In the genomic region with DNA sequence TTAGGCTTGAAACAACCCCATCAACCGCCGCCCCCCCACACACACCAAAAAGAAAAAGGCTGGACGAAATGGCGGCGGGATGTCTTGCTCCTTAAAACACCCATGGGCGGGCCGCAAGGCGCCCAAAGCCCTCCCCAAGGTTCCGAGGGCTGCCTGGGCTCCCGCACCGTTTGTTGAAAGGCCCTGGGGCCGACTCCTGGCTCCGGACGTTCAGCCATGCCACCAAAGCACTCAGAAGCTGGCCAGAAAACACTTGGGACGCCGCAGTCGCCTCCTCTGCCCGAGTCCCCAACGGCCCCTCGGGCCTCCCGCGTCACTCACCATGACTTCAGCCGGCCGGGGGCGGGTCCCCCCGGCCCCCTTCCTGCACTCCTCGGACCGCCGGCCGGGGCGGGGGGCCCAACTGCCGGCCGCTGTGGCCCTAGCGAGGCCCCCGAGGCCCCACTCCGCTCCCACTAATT, we compare ENCODE assay signal across 8 mouse cellular contexts. TPM values are rescaled to one million over a fixed set of nuclear protein-coding genes. Genes with fewer than 3 reads are reported as not detected.
A peak's percentile ranks its signal among the peaks of the same experiment; 100 is the strongest.
DNase-seq lines count a peak whose midpoint lies in the region; ATAC-seq and TF ChIP-seq lines count a peak whose summit lies in the region.

No protein-coding gene starts in this region.

- WGBS in heart, embryonic 12.5 days = under 1% methylated on average over 33 of the region's 36 CpGs
- under 1% methylated on average over 34 of the region's 36 CpGs for WGBS in forebrain, embryonic 12.5 days
- 1% methylated on average over 30 of the region's 36 CpGs for WGBS in liver, embryonic 13.5 days (ENCODE audit: insufficient replicate concordance)
- 2% methylated on average over 28 of the region's 36 CpGs for WGBS in olfactory bulb, adult 2 months

- no peaks in the 10 kb centered on the region for H3K9me3 ChIP-seq in heart, embryonic 12.5 days (replicated peaks)
- H3K9me3 ChIP-seq in forebrain, embryonic 12.5 days = no peaks in the 10 kb centered on the region
- no peaks in the 10 kb centered on the region for H3K9me3 ChIP-seq in liver, embryonic 13.5 days (replicated peaks)

- intact Hi-C loops in heart, postnatal 25 days (cut with DNase I) = loop anchor here (5.0 kb wide), 3 partner anchors 55 to 155 kb away; partner anchors contain the start of genes Ppp6r1 and Zfp628

- DNase-seq in heart, postnatal 25 days (ENCODE audit: low spot score) = no peak
- DNase-seq in thymus, postnatal 10 days (ENCODE audit: low spot score in 2 of 2) = peak; percentile 34 to 56
- no peak for DNase-seq in thymus, postnatal 25 days
- DNase-seq in liver, embryonic 13.5 days = no peak

- peak overlapping the region; percentile 87 for H3K27ac ChIP-seq in heart, embryonic 12.5 days (ENCODE audit: poor library complexity, severe bottlenecking)
- peak overlapping the region; percentile 95 for H3K27ac ChIP-seq in forebrain, embryonic 12.5 days
- peak overlapping the region; percentile 92 for H3K27ac ChIP-seq in liver, embryonic 13.5 days
- H3K27ac ChIP-seq in olfactory bulb, adult 2 months (ENCODE audit: insufficient read depth, low read depth, low read length) = peak overlapping the region; percentile 97; the same call in 1 of the 2 replicates

- TF ChIP-seq CTCF in olfactory bulb, adult 2 months (IDR thresholded peaks at IDR 0.05; ENCODE audit: insufficient read depth, low read depth, low read length) = no peak

- peak overlapping the region; percentile 100 for H3K4me3 ChIP-seq in heart, embryonic 12.5 days
- peak overlapping the region; percentile 82 for H3K4me3 ChIP-seq in forebrain, embryonic 12.5 days (replicated peaks)
- H3K4me3 ChIP-seq in liver, embryonic 13.5 days (replicated peaks) = peak overlapping the region; percentile 88
- peak overlapping the region; percentile 94 for H3K4me3 ChIP-seq in olfactory bulb, adult 2 months (ENCODE audit: insufficient read depth, low read depth, low read length)

- peak overlapping the region; percentile 100 for H3K9ac ChIP-seq in heart, embryonic 12.5 days
- H3K9ac ChIP-seq in forebrain, embryonic 12.5 days = peak overlapping the region; percentile 95
- peak overlapping the region; percentile 100 for H3K9ac ChIP-seq in liver, embryonic 13.5 days

- no peak for TF ChIP-seq POLR2A in olfactory bulb, adult 2 months (IDR thresholded peaks at IDR 0.05; ENCODE audit: insufficient read depth, low read depth, low read length)

- peaks cover 38% of the 10 kb centered on the region for H3K36me3 ChIP-seq in heart, embryonic 12.5 days
- H3K36me3 ChIP-seq in forebrain, embryonic 12.5 days (replicated peaks) = peaks cover 38% of the 10 kb centered on the region
- H3K36me3 ChIP-seq in liver, embryonic 13.5 days = peaks cover 44% of the 10 kb centered on the region

- H3K4me1 ChIP-seq in heart, embryonic 12.5 days (replicated peaks) = peaks cover 29% of the 10 kb centered on the region
- H3K4me1 ChIP-seq in forebrain, embryonic 12.5 days = peaks cover 35% of the 10 kb centered on the region
- H3K4me1 ChIP-seq in liver, embryonic 13.5 days (replicated peaks) = peaks cover 48% of the 10 kb centered on the region
- H3K4me1 ChIP-seq in olfactory bulb, adult 2 months (ENCODE audit: control insufficient read depth, insufficient read depth, low read length) = peaks cover 10% of the 10 kb centered on the region

- no peaks in the 10 kb centered on the region for H3K27me3 ChIP-seq in heart, embryonic 12.5 days (replicated peaks)
- no peaks in the 10 kb centered on the region for H3K27me3 ChIP-seq in forebrain, embryonic 12.5 days
- no peaks in the 10 kb centered on the region for H3K27me3 ChIP-seq in liver, embryonic 13.5 days

- peak overlapping the region; percentile 77 for H3K4me2 ChIP-seq in heart, embryonic 12.5 days
- H3K4me2 ChIP-seq in forebrain, embryonic 12.5 days = peak overlapping the region; percentile 80
- H3K4me2 ChIP-seq in liver, embryonic 13.5 days = peak overlapping the region; percentile 89

- no peak for ATAC-seq in heart, embryonic 12.5 days (ENCODE audit: insufficient number of reproducible peaks, low FRiP score)
- ATAC-seq in forebrain, embryonic 12.5 days (ENCODE audit: low FRiP score) = no peak; the same call in 1 of the 2 replicates
- ATAC-seq in liver, embryonic 13.5 days (ENCODE audit: low read depth) = no peak; the same call in 1 of the 2 replicates
- no peak; the same call in 1 of the 2 replicates for ATAC-seq in megakaryocyte progenitor cell, adult 5-6 weeks (replicated peaks; ENCODE audit: poor library complexity)

RNA-seq across cellular contexts. Expression of gene Ube2s, which starts 0.5 kb away (rescaled TPM):
- 344 and 363 TPM in 2 replicates for polyA plus RNA-seq in heart, embryonic 12.5 days (2016; fragmentation: Nextera tagmentation; extraction: Ambion mirVana)
- total RNA-seq in heart, postnatal 25 days (2021) = 10 to 100 TPM; 84.6 to 93.3 TPM
- 434 and 445 TPM in 2 replicates for polyA plus RNA-seq in forebrain, embryonic 12.5 days (2016; fragmentation: Nextera tagmentation; extraction: Ambion mirVana)
- 282 and 292 TPM in 2 replicates for polyA plus RNA-seq in liver, embryonic 13.5 days (2015; fragmentation: Nextera tagmentation; extraction: Ambion mirVana)
- not detected in 2 replicates for polyA plus RNA-seq in olfactory bulb, adult 2 months (2012; ENCODE audit: insufficient read depth, insufficient read length, low replicate concordance, missing spikeins)
- total RNA-seq in megakaryocyte progenitor cell, adult 5-6 weeks (2015) = 280 and 341 TPM in 2 replicates
- total RNA-seq in megakaryocyte progenitor cell, adult 5-6 weeks (2017) = 169 and 190 TPM in 2 replicates

RNA-seq across cellular contexts. Expression of gene Rpl28, which starts 19.2 kb away (rescaled TPM):
- 279 and 284 TPM in 2 replicates for polyA plus RNA-seq in heart, embryonic 12.5 days (2016; fragmentation: Nextera tagmentation; extraction: Ambion mirVana)
- 100 to 1,000 TPM; 489 to 533 TPM for total RNA-seq in heart, postnatal 25 days (2021)
- polyA plus RNA-seq in forebrain, embryonic 12.5 days (2016; fragmentation: Nextera tagmentation; extraction: Ambion mirVana) = 306 and 310 TPM in 2 replicates
- polyA plus RNA-seq in liver, embryonic 13.5 days (2015; fragmentation: Nextera tagmentation; extraction: Ambion mirVana) = 242 and 279 TPM in 2 replicates
- polyA plus RNA-seq in olfactory bulb, adult 2 months (2012; ENCODE audit: insufficient read depth, insufficient read length, low replicate concordance, missing spikeins) = not detected in 2 replicates
- 1,898 and 2,111 TPM in 2 replicates for total RNA-seq in megakaryocyte progenitor cell, adult 5-6 weeks (2015)
- 686 and 710 TPM in 2 replicates for total RNA-seq in megakaryocyte progenitor cell, adult 5-6 weeks (2017)

RNA-seq across cellular contexts. Expression of gene Tmem238, which starts 22.4 kb away (rescaled TPM):
- 4.6 and 4.8 TPM in 2 replicates for polyA plus RNA-seq in heart, embryonic 12.5 days (2016; fragmentation: Nextera tagmentation; extraction: Ambion mirVana)
- 1 to 10 TPM; 3.5 to 4.3 TPM for total RNA-seq in heart, postnatal 25 days (2021)
- polyA plus RNA-seq in forebrain, embryonic 12.5 days (2016; fragmentation: Nextera tagmentation; extraction: Ambion mirVana) = 2.7 and 3.6 TPM in 2 replicates
- 13.7 and 14.6 TPM in 2 replicates for polyA plus RNA-seq in liver, embryonic 13.5 days (2015; fragmentation: Nextera tagmentation; extraction: Ambion mirVana)
- polyA plus RNA-seq in olfactory bulb, adult 2 months (2012; ENCODE audit: insufficient read depth, insufficient read length, low replicate concordance, missing spikeins) = not detected in 2 replicates
- total RNA-seq in megakaryocyte progenitor cell, adult 5-6 weeks (2015) = 6.2 and 10.5 TPM in 2 replicates
- 5.4 and 5.5 TPM in 2 replicates for total RNA-seq in megakaryocyte progenitor cell, adult 5-6 weeks (2017)

RNA-seq across cellular contexts. Expression of gene Tmem190, which starts 29.1 kb away (rescaled TPM):
- not detected in 2 replicates for polyA plus RNA-seq in heart, embryonic 12.5 days (2016; fragmentation: Nextera tagmentation; extraction: Ambion mirVana)
- total RNA-seq in heart, postnatal 25 days (2021) = not detected
- not detected in 2 replicates for polyA plus RNA-seq in forebrain, embryonic 12.5 days (2016; fragmentation: Nextera tagmentation; extraction: Ambion mirVana)
- polyA plus RNA-seq in liver, embryonic 13.5 days (2015; fragmentation: Nextera tagmentation; extraction: Ambion mirVana) = 0.44 TPM in 1 of 2 replicates, not detected in the other
- not detected in 2 replicates for polyA plus RNA-seq in olfactory bulb, adult 2 months (2012; ENCODE audit: insufficient read depth, insufficient read length, low replicate concordance, missing spikeins)
- not detected in 2 replicates for total RNA-seq in megakaryocyte progenitor cell, adult 5-6 weeks (2015)
- total RNA-seq in megakaryocyte progenitor cell, adult 5-6 weeks (2017) = not detected in 2 replicates

RNA-seq across cellular contexts. Expression of gene Il11, which starts 29.2 kb away (rescaled TPM):
- 0.28 TPM in 1 of 2 replicates, not detected in the other for polyA plus RNA-seq in heart, embryonic 12.5 days (2016; fragmentation: Nextera tagmentation; extraction: Ambion mirVana)
- under 1 TPM in 1 of 2 experiments, not detected in 1; 0.26 TPM for total RNA-seq in heart, postnatal 25 days (2021)
- 0.24 and 0.77 TPM in 2 replicates for polyA plus RNA-seq in forebrain, embryonic 12.5 days (2016; fragmentation: Nextera tagmentation; extraction: Ambion mirVana)
- polyA plus RNA-seq in liver, embryonic 13.5 days (2015; fragmentation: Nextera tagmentation; extraction: Ambion mirVana) = 0.05 TPM in 1 of 2 replicates, not detected in the other
- not detected in 2 replicates for polyA plus RNA-seq in olfactory bulb, adult 2 months (2012; ENCODE audit: insufficient read depth, insufficient read length, low replicate concordance, missing spikeins)
- 0.17 TPM in 1 of 2 replicates, not detected in the other for total RNA-seq in megakaryocyte progenitor cell, adult 5-6 weeks (2015)
- not detected in 2 replicates for total RNA-seq in megakaryocyte progenitor cell, adult 5-6 weeks (2017)

Comparison
In these comparisons a context has a peak if more than half of its experiments do, and no peak if none do; other contexts are left out.
1. DNase-seq: peak in thymus, postnatal 10 days (2 of 2); none in heart, postnatal 25 days (single experiment), thymus, postnatal 25 days (single experiment) and liver, embryonic 13.5 days (single experiment).
2. RNA of gene Ube2s, which starts 0.5 kb away (polyA plus RNA-seq): 434 to 445 TPM in forebrain, embryonic 12.5 days, 344 to 363 TPM in heart, embryonic 12.5 days and 282 to 292 TPM in liver, embryonic 13.5 days; not detected in olfactory bulb, adult 2 months; every median in the first group is over 10 times any median in the second.
3. Peak in every context shown above with its lines, with median percentiles within 50 percentile points of each other: H3K27ac ChIP-seq, H3K4me2 ChIP-seq, H3K4me3 ChIP-seq and H3K9ac ChIP-seq.